Mouse (Mus musculus): ENCODE measurements around the gene Gm7073. TPM values are rescaled to one million over a fixed set of nuclear protein-coding genes. Genes with fewer than 3 reads are reported as not detected.

Gm7073 gene
- total and polyA plus RNA-seq, 3 experiments: not detected

DNA sequence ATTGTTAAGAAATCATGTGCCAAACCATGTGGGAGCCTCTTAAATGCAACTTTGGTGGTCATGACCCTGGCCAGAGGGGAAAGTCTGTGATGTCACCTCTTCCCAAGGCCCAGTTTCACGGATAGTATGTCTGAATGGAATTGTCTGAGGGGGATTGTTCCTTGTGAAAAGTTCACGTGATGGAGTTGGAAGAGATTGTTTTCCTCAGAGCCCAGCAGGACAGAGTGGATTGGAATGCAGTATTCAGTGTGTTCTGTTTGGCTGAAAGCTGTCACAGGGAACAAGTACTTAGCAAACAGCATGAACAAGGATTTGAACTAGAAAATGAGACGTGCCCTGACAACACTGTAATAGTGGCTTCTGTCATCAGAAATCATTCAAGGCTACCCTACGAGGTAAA lies 16.2 kb upstream of the Gm7073 start:
- in situ Hi-C loops (cut with MboI; ENCODE audit: low pct_ligation_motif_present, low pct_unique_long_range_greater_than_20kb, low sequenced_read_pairs): no loop called here
- H3K4me1 ChIP-seq (ENCODE audit: control insufficient read depth in 1 of 2, insufficient read depth in 2 of 2): no peaks in the 10 kb centered on the region

DNA sequence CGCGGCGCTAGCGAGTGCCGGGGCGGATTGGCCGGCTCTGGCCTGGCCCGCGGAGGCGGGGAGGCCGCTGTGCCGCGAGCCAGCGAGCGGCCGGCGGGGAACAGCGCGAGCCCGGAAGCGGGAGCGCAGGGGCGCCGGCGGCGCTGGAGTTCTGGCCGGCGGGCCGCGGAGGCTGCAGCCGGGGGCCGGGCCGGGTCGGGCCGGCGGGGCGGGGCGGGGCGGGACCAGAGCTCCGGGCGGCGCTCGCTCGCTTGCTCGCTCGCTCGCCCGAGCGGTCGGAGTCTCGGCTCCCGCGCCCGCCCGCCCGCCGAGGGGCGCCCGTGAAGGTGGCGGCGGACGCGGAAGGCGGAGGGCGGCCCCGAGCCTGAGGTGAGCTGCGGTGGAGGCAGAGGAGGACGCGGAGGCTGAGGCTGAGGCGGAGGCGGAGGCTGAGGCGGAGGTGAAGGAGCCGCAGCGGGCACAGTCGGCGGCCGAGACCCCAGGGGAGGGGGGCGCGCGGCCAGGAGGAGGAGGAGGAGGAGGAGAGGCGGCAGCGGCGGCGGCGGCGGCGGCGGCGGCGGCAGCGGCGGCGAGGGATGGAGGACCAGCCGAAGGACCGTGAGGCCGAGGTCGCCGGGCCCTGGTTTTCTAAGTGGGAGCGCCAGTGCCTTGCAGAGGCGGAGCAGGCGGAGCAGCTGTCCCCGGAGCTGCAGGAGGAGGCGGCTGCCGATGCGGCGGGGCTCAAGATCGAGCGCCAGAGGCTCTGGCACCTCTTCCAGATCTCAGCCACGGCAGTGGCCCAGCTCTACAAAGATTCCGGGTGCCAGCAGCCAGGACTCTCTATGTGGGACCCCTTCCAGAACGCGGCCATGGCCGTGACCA lies 8.6 kb upstream of the Gm7073 start:
- Histone ChIP-seq H3K27me3 (replicated peaks) (no peaks in the 10 kb centered on the region), H3K9ac (ENCODE audit: insufficient read depth, low read depth) (no peak overlapping the region), H3K27ac (ENCODE audit: insufficient read depth, low read depth) (no peak overlapping the region), H3K4me1 (ENCODE audit: control insufficient read depth in 1 of 2, insufficient read depth in 2 of 2) (no peaks in the 10 kb centered on the region), H3K36me3 (replicated peaks in 1 of 2; ENCODE audit: control insufficient read depth in 1 of 2, insufficient read depth in 1 of 2, low read length in 1 of 2) (no peaks in the 10 kb centered on the region), H3K4me3 (replicated peaks in 1 of 3; ENCODE audit: low read depth in 2 of 3, low read length in 2 of 3, poor library complexity in 1 of 3) (no peak overlapping the region), H3K79me2 (replicated peaks; ENCODE audit: control insufficient read depth, extremely low read depth, insufficient read depth, poor library complexity, severe bottlenecking) (no peaks in the 10 kb centered on the region), H3K9me3 (replicated peaks; ENCODE audit: low read length) (no peaks in the 10 kb centered on the region), H3K4me2 (ENCODE audit: insufficient read depth, low read depth, poor library complexity, severe bottlenecking) (no peak overlapping the region)
- TF ChIP-seq ZKSCAN1 (IDR thresholded peaks at IDR 0.05; ENCODE audit: borderline replicate concordance, low read depth, low read length) (no peak), MYC (IDR thresholded peaks at IDR 0.05; ENCODE audit: low read depth, low read length) (no peak), JUN (IDR thresholded peaks at IDR 0.05; ENCODE audit: insufficient read depth, low read depth, low read length) (no peak), SIN3A (IDR thresholded peaks at IDR 0.05; ENCODE audit: low read length) (no peak), HCFC1 (IDR thresholded peaks at IDR 0.05; ENCODE audit: low read depth, low read length) (no peak), JUND (conservative IDR thresholded peaks at IDR 0.05; ENCODE audit: low read depth, low read length) (no peak), MAFK (IDR thresholded peaks at IDR 0.05; ENCODE audit: insufficient replicate concordance, low read length) (no peak), POLR2A (IDR thresholded peaks at IDR 0.05; ENCODE audit: low read depth, low read length) (no peak), ZMIZ1 (IDR thresholded peaks at IDR 0.05; ENCODE audit: low read depth, low read length) (no peak), KAT2A (IDR thresholded peaks at IDR 0.05; ENCODE audit: insufficient replicate concordance, low read length) (no peak), SMC3 (IDR thresholded peaks at IDR 0.05; ENCODE audit: low read depth, low read length) (no peak), EP300 (IDR thresholded peaks at IDR 0.05; ENCODE audit: low read length) (no peak)
- in situ Hi-C loops (cut with MboI; ENCODE audit: low pct_ligation_motif_present, low pct_unique_long_range_greater_than_20kb, low sequenced_read_pairs): no loop called here
- no peak for DNase-seq (ENCODE audit: extremely low read depth)
- dilution Hi-C loops (cut with MboI; ENCODE audit: extremely low pct_ligation_motif_present, extremely low pct_unique_long_range_greater_than_20kb, low sequenced_read_pairs): no loop called here

More for the DNA sequence above, 16.2 kb upstream of the Gm7073 start:
- Histone ChIP-seq H3K36me3 (replicated peaks in 1 of 2; ENCODE audit: control insufficient read depth in 1 of 2, insufficient read depth in 1 of 2, low read length in 1 of 2) (no peaks in the 10 kb centered on the region), H3K27me3 (replicated peaks) (no peaks in the 10 kb centered on the region), H3K79me2 (replicated peaks; ENCODE audit: control insufficient read depth, extremely low read depth, insufficient read depth, poor library complexity, severe bottlenecking) (no peaks in the 10 kb centered on the region), H3K4me2 (ENCODE audit: insufficient read depth, low read depth, poor library complexity, severe bottlenecking) (no peak overlapping the region), H3K4me3 (replicated peaks in 1 of 3; ENCODE audit: low read depth in 2 of 3, low read length in 2 of 3, poor library complexity in 1 of 3) (no peak overlapping the region), H3K9me3 (replicated peaks; ENCODE audit: low read length) (no peaks in the 10 kb centered on the region), H3K27ac (ENCODE audit: insufficient read depth, low read depth) (no peak overlapping the region), H3K9ac (ENCODE audit: insufficient read depth, low read depth) (no peak overlapping the region)
- dilution Hi-C loops (cut with MboI; ENCODE audit: extremely low pct_ligation_motif_present, extremely low pct_unique_long_range_greater_than_20kb, low sequenced_read_pairs): no loop called here
- TF ChIP-seq PAX5 (IDR thresholded peaks at IDR 0.05; ENCODE audit: low read length) (no peak), CHD1 (IDR thresholded peaks at IDR 0.05; ENCODE audit: low read depth, low read length) (no peak), JUN (IDR thresholded peaks at IDR 0.05; ENCODE audit: insufficient read depth, low read depth, low read length) (no peak), RAD21 (IDR thresholded peaks at IDR 0.05; ENCODE audit: low read depth, low read length) (no peak), USF1 (IDR thresholded peaks at IDR 0.05; ENCODE audit: low read depth, low read length) (no peak), SIN3A (IDR thresholded peaks at IDR 0.05; ENCODE audit: low read length) (no peak), ZMIZ1 (IDR thresholded peaks at IDR 0.05; ENCODE audit: low read depth, low read length) (no peak), TBP (conservative IDR thresholded peaks at IDR 0.05; ENCODE audit: low read depth, low read length) (no peak), MXI1 (IDR thresholded peaks at IDR 0.05; ENCODE audit: low read depth, low read length) (no peak), KAT2A (IDR thresholded peaks at IDR 0.05; ENCODE audit: insufficient replicate concordance, low read length) (no peak)
- DNase-seq (ENCODE audit: extremely low read depth): no peak

Measured in CH12.LX (cell line).